In the genomic region with DNA sequence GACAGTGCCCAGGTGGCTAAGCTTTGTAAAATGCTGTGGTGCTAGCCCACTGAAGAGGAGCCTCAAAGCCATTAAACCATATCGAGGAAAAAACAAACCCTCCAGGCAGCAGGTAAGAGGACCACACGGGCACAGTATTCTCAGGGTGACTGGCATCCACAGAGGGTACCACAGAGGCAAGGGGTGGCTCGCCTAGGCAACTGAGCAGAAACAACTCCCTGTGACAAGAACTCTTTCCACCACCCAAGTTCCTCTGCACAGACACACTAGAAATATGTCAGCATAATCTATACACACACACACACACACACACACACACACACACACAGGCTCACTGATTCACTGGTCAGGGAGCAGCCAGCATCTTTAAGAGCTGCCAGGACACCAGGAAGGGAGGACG, we compare ENCODE assay signal across 29 mouse cellular contexts.
"Had no signal": no experiment of that assay in that cellular context is flagged by ENCODE, and none has a peak within 500 bp of the region (broad histone marks: within the 10 kb centered on the region; RNA-seq: fewer than 3 reads in every experiment).

No protein-coding gene starts in this region.

- DNase-seq: left cerebral cortex, postnatal 4 days; liver; liver, embryonic 13.5 days; liver, postnatal 0 days; lung, adult 18-20 months; lung, adult 2 months; lung, postnatal 10 days; lung, postnatal 14 days; lung, postnatal 36 days; lung, postnatal 4 days had no signal

- H3K36me3 ChIP-seq: limb, embryonic 10.5 days; limb, embryonic 12.5 days; limb, embryonic 13.5 days; limb, embryonic 15.5 days; liver, embryonic 12.5 days; liver, embryonic 13.5 days; liver, embryonic 15.5 days; lung, embryonic 15.5 days; midbrain, embryonic 12.5 days; neural tube, embryonic 12.5 days; neural tube, embryonic 13.5 days had no signal

- H3K4me1 ChIP-seq: limb, embryonic 15.5 days; lung, embryonic 15.5 days had no signal

- ATAC-seq: liver, embryonic 12.5 days; liver, postnatal 0 days; lung, postnatal 0 days had no signal

- H3K27me3 ChIP-seq: limb, embryonic 12.5 days; limb, embryonic 13.5 days; limb, embryonic 15.5 days; liver, embryonic 12.5 days; liver, embryonic 13.5 days; liver, embryonic 15.5 days; lung, embryonic 15.5 days; megakaryocyte, embryonic 14.5 days; midbrain, embryonic 12.5 days; neural tube, embryonic 12.5 days; neural tube, embryonic 13.5 days had no signal

- H3K4me2 ChIP-seq: limb, embryonic 12.5 days; limb, embryonic 13.5 days; limb, embryonic 15.5 days; liver, embryonic 11.5 days; liver, embryonic 12.5 days; liver, embryonic 13.5 days; liver, embryonic 15.5 days; lung, embryonic 14.5 days; lung, embryonic 15.5 days; midbrain, embryonic 11.5 days; midbrain, embryonic 12.5 days; neural tube, embryonic 12.5 days; neural tube, embryonic 13.5 days had no signal

- H3K9ac ChIP-seq: limb, embryonic 12.5 days; limb, embryonic 13.5 days; limb, embryonic 15.5 days; liver, embryonic 12.5 days; liver, embryonic 13.5 days; liver, embryonic 14.5 days; liver, embryonic 15.5 days; liver, postnatal 0 days; lung, embryonic 14.5 days; lung, embryonic 15.5 days; midbrain, embryonic 12.5 days; neural tube, embryonic 12.5 days; neural tube, embryonic 13.5 days had no signal

- H3K27ac ChIP-seq: left cerebral cortex, adult 2 months; limb, embryonic 10.5 days; limb, embryonic 12.5 days; limb, embryonic 13.5 days; limb, embryonic 15.5 days; liver, embryonic 12.5 days; liver, embryonic 13.5 days; liver, embryonic 14.5 days; liver, embryonic 15.5 days; lung, embryonic 15.5 days; macrophage; midbrain, embryonic 12.5 days; neural tube, embryonic 12.5 days; neural tube, embryonic 13.5 days had no signal

- H3K4me3 ChIP-seq: left cerebral cortex, adult 2 months; limb, embryonic 10.5 days; limb, embryonic 12.5 days; limb, embryonic 13.5 days; limb, embryonic 15.5 days; liver, embryonic 12.5 days; liver, embryonic 13.5 days; liver, embryonic 15.5 days; lung, embryonic 15.5 days; megakaryocyte, embryonic 14.5 days; midbrain, embryonic 12.5 days; myocyte; neural tube, embryonic 12.5 days; neural tube, embryonic 13.5 days had no signal

- H3K9me3 ChIP-seq: limb, embryonic 10.5 days; limb, embryonic 12.5 days; limb, embryonic 13.5 days; limb, embryonic 15.5 days; liver, embryonic 12.5 days; liver, embryonic 13.5 days; liver, embryonic 15.5 days; lung, embryonic 15.5 days; megakaryocyte, embryonic 14.5 days; midbrain, embryonic 12.5 days; neural tube, embryonic 12.5 days; neural tube, embryonic 13.5 days had no signal
